Mouse (Mus musculus): Measurements from ENCODE around the gene Pard6a. TPM values are rescaled to one million over a fixed set of nuclear protein-coding genes. Genes with fewer than 3 reads are reported as not detected.
A peak's percentile ranks its signal among the peaks of the same experiment; 100 is the strongest.

Gene Pard6a
- polyA plus RNA-seq, 1 experiment from 2014 or later: 47.7 TPM

DNA sequence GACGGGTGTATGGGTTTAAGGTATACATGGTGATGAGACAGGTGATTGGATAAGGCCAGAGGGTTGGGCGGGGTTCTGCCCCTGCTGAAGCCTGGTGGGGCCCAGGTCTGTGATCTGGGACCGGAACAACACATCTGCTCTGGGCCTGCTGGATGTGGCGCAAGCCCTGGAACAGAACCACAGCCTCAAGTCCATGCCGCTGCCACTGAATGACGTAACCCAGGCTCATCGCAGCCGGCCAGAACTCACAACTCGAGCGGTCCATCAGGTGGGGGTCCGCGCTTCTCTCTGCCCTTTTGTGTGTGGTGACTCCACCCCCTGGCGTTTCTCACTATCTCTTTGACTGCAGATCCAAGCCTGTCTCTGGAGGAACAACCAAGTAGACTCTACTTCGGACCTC lies 10.0 kb upstream of the Pard6a start:
- H3K9ac ChIP-seq: no peak overlapping the region
- peaks cover 25% of the 10 kb centered on the region for H3K4me1 ChIP-seq (replicated peaks)
- whole genome bisulfite sequencing: 87% methylated on average over 14 of the region's 14 CpGs
- no peaks in the 10 kb centered on the region for H3K27me3 ChIP-seq
- H3K4me3 ChIP-seq: no peak overlapping the region
- H3K27ac ChIP-seq (replicated peaks): no peak overlapping the region
- peaks cover 12% of the 10 kb centered on the region for H3K36me3 ChIP-seq
- ATAC-seq (ENCODE audit: low read depth): no peak
- no peaks in the 10 kb centered on the region for H3K9me3 ChIP-seq
- no peak overlapping the region for H3K4me2 ChIP-seq

DNA sequence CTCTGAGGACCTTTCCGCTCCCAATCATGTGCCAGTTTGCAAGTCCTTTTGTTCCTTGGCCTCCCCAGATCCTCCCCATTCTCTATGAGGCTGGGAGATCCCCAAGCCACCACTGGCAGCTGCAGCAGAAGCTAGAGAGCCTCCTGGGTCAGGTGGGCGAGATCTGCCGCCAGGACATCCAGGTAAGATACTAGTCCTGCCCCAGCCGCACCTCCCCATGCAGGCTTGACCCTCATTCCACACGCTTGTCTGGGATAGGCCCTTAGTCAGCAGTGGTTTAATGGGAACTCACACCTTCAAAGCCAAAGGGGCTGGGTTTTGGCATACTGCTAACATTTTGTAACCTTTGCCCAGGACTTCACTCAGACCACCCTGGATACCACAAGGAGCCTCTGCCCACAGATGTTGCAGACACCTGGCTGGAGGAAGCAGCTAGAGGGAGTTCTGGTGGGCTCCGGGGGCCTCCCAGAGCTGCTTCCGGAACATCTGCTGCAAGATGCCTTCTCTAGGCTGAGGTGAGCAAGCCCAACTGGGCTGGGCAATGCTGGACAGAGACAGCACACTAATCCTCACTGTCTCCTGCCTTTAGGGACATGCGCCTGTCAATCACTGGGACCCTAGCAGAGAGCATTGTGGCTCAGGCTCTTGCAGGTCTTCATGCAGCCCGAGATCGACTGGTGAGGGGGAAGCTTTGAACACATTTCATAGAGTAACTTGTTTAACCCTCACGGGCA lies 8.3 kb upstream of the Pard6a start:
- WGBS: 92% methylated on average over 11 of the region's 11 CpGs
- no peak overlapping the region for H3K27ac ChIP-seq (replicated peaks)
- H3K27me3 ChIP-seq: no peaks in the 10 kb centered on the region
- H3K9ac ChIP-seq: no peak overlapping the region
- peaks cover 21% of the 10 kb centered on the region for H3K4me1 ChIP-seq (replicated peaks)
- no peak overlapping the region for H3K4me2 ChIP-seq
- no peak for ATAC-seq (ENCODE audit: low read depth)
- no peak overlapping the region for H3K4me3 ChIP-seq
- H3K9me3 ChIP-seq: no peaks in the 10 kb centered on the region
- H3K36me3 ChIP-seq: peaks cover 28% of the 10 kb centered on the region

DNA sequence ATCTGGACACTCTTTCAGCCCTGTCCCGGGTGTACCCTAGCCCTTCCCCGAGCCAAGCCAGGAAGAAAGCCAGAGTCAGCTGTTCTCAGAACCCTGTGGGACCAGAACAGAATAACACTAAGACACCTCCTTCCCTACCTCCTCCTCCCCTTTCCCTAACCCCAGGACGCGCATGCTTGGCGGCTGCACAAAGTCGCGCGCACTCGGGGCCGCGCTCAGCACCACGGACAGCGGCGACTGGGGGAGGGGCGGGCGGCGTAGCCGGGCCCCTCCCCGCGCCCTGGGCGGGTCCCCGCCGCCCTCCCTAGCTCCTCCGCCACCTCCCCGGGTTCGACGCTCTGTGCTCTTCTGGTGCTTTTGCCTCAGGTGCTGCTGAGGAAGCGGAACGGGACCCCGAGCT lies 7.3 kb upstream of the Pard6a start:
- peak overlapping the region; percentile 92 for H3K27ac ChIP-seq (replicated peaks)
- H3K9me3 ChIP-seq: no peaks in the 10 kb centered on the region
- H3K36me3 ChIP-seq: peaks cover 38% of the 10 kb centered on the region
- H3K4me3 ChIP-seq: peak overlapping the region; percentile 69
- H3K27me3 ChIP-seq: no peaks in the 10 kb centered on the region
- H3K4me2 ChIP-seq: peak overlapping the region; percentile 82
- H3K9ac ChIP-seq: peak overlapping the region; percentile 89
- peak; percentile 75 for ATAC-seq (ENCODE audit: low read depth)
- H3K4me1 ChIP-seq (replicated peaks): peaks cover 21% of the 10 kb centered on the region
- WGBS: 2% methylated on average over 21 of the region's 30 CpGs

- peaks cover 21% of the 10 kb centered on the region for H3K4me1 ChIP-seq (replicated peaks)
- peaks cover 41% of the 10 kb centered on the region for H3K36me3 ChIP-seq
- H3K4me3 ChIP-seq: peak overlapping the region; percentile 69
- peak; percentile 49 for ATAC-seq (ENCODE audit: low read depth)
- no peaks in the 10 kb centered on the region for H3K9me3 ChIP-seq
- peak overlapping the region; percentile 89 for H3K9ac ChIP-seq
- 6% methylated on average over 40 of the region's 40 CpGs for WGBS
- peak overlapping the region; percentile 92 for H3K27ac ChIP-seq (replicated peaks)
- H3K27me3 ChIP-seq: no peaks in the 10 kb centered on the region
- H3K4me2 ChIP-seq: peak overlapping the region; percentile 82
Measured at GRCm38 (mm10) chr8:105694051-105694799, 6.7 kb upstream of the Pard6a start.

DNA sequence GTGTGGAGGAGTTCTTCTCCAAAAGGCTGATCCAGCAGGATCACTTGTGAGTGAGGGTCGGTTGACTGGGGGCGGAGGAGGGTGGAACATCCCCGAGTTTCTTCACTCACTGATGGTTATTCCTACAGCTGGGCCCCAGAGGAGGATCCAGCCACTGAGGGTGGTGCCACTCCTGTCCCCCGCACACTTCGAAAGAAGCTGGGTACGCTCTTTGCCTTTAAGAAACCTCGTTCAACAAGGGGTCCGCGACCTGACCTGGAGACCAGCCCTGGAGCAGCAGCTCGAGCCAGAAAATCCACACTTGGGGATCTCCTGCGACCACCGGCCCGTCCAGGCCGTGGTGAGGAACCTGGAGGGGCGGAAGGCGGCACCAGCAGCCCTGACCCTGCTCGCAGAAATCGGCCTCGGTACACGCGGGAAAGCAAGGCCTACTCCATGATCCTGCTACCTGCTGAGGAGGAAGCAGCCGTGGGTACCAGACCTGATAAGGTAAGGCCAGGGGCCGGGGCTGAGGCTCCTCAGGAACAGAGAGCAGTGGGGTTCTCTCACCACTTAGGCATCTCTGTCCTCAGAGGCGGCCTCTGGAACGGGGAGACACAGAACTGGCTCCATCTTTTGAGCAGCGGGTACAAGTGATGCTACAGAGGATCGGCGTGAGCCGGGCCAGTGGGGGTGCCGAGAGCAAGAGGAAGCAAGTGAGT lies 5.7 kb upstream of the Pard6a start:
- peak overlapping the region; percentile 92; the same call in 1 of the 2 replicates for H3K27ac ChIP-seq (replicated peaks)
- H3K9me3 ChIP-seq: no peaks in the 10 kb centered on the region
- H3K4me3 ChIP-seq: peak overlapping the region; percentile 69
- H3K9ac ChIP-seq: peak overlapping the region; percentile 89
- WGBS: 85% methylated on average over 30 of the region's 30 CpGs
- H3K36me3 ChIP-seq: peaks cover 41% of the 10 kb centered on the region
- H3K27me3 ChIP-seq: no peaks in the 10 kb centered on the region
- ATAC-seq (ENCODE audit: low read depth): no peak
- peak overlapping the region; percentile 82 for H3K4me2 ChIP-seq
- H3K4me1 ChIP-seq (replicated peaks): peaks cover 30% of the 10 kb centered on the region

DNA sequence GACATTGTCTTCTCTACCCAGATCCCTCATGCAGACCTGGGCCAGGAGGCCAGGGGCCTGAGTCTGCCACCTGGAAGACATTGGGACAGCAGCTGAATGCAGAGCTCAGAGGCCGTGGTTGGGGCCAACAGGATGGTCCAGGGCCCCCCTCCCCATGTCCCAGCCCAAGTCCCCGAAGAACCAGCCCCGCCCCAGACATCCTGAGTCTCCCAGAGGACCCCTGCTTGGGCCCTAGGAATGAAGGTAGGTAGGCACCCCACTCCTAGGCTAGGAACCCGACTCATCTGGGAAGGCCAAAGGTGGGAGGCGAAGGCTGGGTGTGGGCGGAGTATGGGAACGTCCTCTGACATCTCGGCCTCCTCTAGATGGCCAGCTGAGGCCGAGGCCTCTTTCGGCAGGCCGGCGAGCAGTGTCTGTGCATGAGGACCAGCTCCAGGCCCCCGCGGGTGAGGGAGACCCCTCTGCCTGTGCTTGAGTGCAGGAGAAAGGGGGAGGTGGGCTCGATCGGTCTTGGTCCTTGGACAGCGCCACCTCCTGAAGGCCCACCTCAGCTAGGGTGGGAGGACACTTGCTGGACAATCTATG lies 3.7 kb upstream of the Pard6a start:
- Histone ChIP-seq H3K4me3 (no peak overlapping the region), H3K9ac (no peak overlapping the region), H3K27me3 (no peaks in the 10 kb centered on the region), H3K27ac (replicated peaks) (no peak overlapping the region), H3K4me2 (no peak overlapping the region), H3K36me3 (peaks cover 41% of the 10 kb centered on the region), H3K9me3 (no peaks in the 10 kb centered on the region), H3K4me1 (replicated peaks) (peaks cover 40% of the 10 kb centered on the region)
- WGBS: 90% methylated on average over 17 of the region's 17 CpGs
- no peak for ATAC-seq (ENCODE audit: low read depth)

- Histone ChIP-seq H3K4me1 (replicated peaks) (peaks cover 44% of the 10 kb centered on the region), H3K9ac (no peak overlapping the region), H3K27ac (replicated peaks) (no peak overlapping the region), H3K27me3 (no peaks in the 10 kb centered on the region), H3K36me3 (peaks cover 46% of the 10 kb centered on the region), H3K4me2 (no peak overlapping the region), H3K4me3 (no peak overlapping the region), H3K9me3 (no peaks in the 10 kb centered on the region)
- ATAC-seq (ENCODE audit: low read depth): no peak
- 93% methylated on average over 5 of the region's 5 CpGs for WGBS
Measured at GRCm38 (mm10) chr8:105698734-105699133, 2.2 kb upstream of the Pard6a start.

DNA sequence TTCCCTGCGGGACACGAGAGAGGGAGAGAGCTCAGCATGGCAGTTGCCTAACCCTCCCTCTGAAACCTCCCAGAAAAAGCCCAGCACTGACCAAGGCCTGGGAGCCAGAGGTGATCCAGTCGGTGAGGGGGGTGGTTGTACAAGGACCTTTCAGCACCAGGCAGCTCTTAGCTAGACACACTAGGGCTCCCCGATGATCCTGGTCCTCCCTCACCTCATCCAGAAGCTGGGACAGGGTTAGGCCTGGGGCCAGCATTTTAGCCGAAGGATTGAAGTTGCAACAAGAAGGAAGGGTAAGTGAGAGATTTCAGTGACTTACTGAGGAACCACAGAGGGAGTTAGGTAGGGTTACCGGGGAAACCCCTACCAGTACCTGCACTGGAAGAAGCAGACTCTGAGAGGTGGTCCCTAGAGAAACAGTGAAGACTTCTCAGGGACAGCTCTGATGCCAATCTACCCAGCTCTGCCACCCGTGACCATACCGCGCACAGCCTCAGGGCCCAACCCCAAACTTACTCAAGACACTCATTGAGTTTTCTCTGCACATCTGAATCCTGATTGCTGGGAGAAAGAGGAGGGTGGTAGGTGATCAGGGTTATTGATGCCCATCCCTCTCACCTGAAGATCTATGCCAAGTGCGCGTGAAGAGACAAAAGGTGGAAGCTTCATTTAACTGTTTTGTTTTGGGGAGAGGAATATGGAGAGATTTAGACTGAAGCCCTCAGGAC lies 1.3 kb upstream of the Pard6a start:
- peaks cover 35% of the 10 kb centered on the region for H3K4me1 ChIP-seq (replicated peaks)
- ATAC-seq (ENCODE audit: low read depth): no peak
- peaks cover 54% of the 10 kb centered on the region for H3K36me3 ChIP-seq
- peak overlapping the region; percentile 96 for H3K4me2 ChIP-seq
- no peak overlapping the region for H3K27ac ChIP-seq (replicated peaks)
- no peaks in the 10 kb centered on the region for H3K27me3 ChIP-seq
- H3K9ac ChIP-seq: peak overlapping the region; percentile 79
- H3K4me3 ChIP-seq: peak overlapping the region; percentile 67
- 87% methylated on average over 11 of the region's 11 CpGs for WGBS
- no peaks in the 10 kb centered on the region for H3K9me3 ChIP-seq

DNA sequence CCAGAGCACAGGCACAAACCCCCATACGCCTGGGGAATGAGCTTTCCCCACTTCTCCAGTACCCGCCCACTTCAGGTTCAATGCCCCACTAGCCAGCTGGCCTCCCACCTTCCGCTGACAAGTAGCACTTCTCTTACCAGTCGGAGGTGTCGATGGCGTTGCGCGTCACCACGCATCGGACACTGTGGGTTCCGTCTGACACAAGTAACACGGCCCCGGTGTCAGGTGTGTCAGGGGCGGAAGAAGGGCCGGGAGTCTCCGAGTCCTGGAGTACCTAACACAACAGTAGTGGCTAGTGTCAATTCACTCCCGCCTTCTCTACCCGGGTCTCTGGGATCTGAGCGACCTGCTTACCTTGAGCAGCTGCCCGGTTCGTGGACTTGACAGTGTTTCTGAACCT lies 382 bp upstream of the Pard6a start:
- Histone ChIP-seq H3K9ac (peak overlapping the region; percentile 79), H3K27me3 (no peaks in the 10 kb centered on the region), H3K27ac (replicated peaks) (peak overlapping the region; percentile 94), H3K4me1 (replicated peaks) (peaks cover 26% of the 10 kb centered on the region), H3K36me3 (peaks cover 50% of the 10 kb centered on the region), H3K4me2 (peak overlapping the region; percentile 96), H3K9me3 (no peaks in the 10 kb centered on the region), H3K4me3 (peak overlapping the region; percentile 67)
- ATAC-seq (ENCODE audit: low read depth): peak; percentile 61
- under 1% methylated on average over 21 of the region's 21 CpGs for WGBS

- peak overlapping the region; percentile 96 for H3K4me2 ChIP-seq
- ATAC-seq (ENCODE audit: low read depth): peak; percentile 13; the same call in 1 of the 2 replicates
- H3K36me3 ChIP-seq: peaks cover 36% of the 10 kb centered on the region
- no peaks in the 10 kb centered on the region for H3K9me3 ChIP-seq
- H3K27me3 ChIP-seq: no peaks in the 10 kb centered on the region
- peak overlapping the region; percentile 79 for H3K9ac ChIP-seq
- 35% methylated on average over 18 of the region's 18 CpGs for WGBS
- peak overlapping the region; percentile 67 for H3K4me3 ChIP-seq
- peaks cover 32% of the 10 kb centered on the region for H3K4me1 ChIP-seq (replicated peaks)
- peak overlapping the region; percentile 94 for H3K27ac ChIP-seq (replicated peaks)
Measured at GRCm38 (mm10) chr8:105702001-105702401, 1.1 kb downstream of the Pard6a start.

- H3K9ac ChIP-seq: no peak overlapping the region
- H3K4me3 ChIP-seq: no peak overlapping the region
- WGBS: 91% methylated on average over 24 of the region's 24 CpGs
Measured at GRCm38 (mm10) chr8:105702731-105703415, 1.9 kb downstream of the Pard6a start.

More at GRCm38 (mm10) chr8:105702731-105703415, 1.9 kb downstream of the Pard6a start:
- Histone ChIP-seq H3K4me1 (replicated peaks) (peaks cover 40% of the 10 kb centered on the region), H3K9me3 (no peaks in the 10 kb centered on the region), H3K27ac (replicated peaks) (no peak overlapping the region), H3K4me2 (peak overlapping the region; percentile 96; the same call in 1 of the 2 replicates), H3K36me3 (peaks cover 27% of the 10 kb centered on the region), H3K27me3 (no peaks in the 10 kb centered on the region)
- ATAC-seq (ENCODE audit: low read depth): no peak
